Mouse (Mus musculus) myocyte (in vitro differentiated cells): Measurements from ENCODE around the gene AU021092.

Source experiments
- CEBPB ChIP-seq: IDR thresholded peaks from 2 replicates; pipeline ENCODE4 v1.6.1; 2011; ENCODE audit warnings: mild to moderate bottlenecking, moderate library complexity; ENCODE audit not compliant: poor library complexity, insufficient read depth, severe bottlenecking
- E2F4 ChIP-seq: IDR thresholded peaks from one replicate; pipeline ENCODE4 v1.6.1; 2011; ENCODE audit warnings: mild to moderate bottlenecking, control low read depth, moderate library complexity; ENCODE audit not compliant: insufficient read depth
- POLR2A ChIP-seq: IDR thresholded peaks from one replicate; pipeline ENCODE4 v1.6.1; 2011; ENCODE audit warnings: low read depth, mild to moderate bottlenecking, control low read depth, moderate library complexity; ENCODE audit not compliant: insufficient read length
- POLR2AphosphoS2 ChIP-seq: IDR thresholded peaks from one replicate; pipeline ENCODE4 v1.6.1; 2011; ENCODE audit warnings: low read depth, control low read depth; ENCODE audit not compliant: insufficient read length

- TF ChIP-seq POLR2A (no peak), POLR2AphosphoS2 (no peak), CEBPB (no peak), E2F4 (no peak)
Observed at GRCm38 (mm10) chr16:5195080-5195479, 27.0 kb downstream of the AU021092 start.
